Mouse (Mus musculus) kidney, adult 2 months (tissue): ENCODE data around the gene Cachd1.

Experiments
- CTCF ChIP-seq: fragments of 200-500 bp; conservative IDR thresholded peaks from 2 replicates; pipeline ENCODE4 v1.5.1; 2011; ENCODE audit warnings: low read depth, mild to moderate bottlenecking, control low read depth, low read length, moderate library complexity, mixed read lengths; ENCODE audit not compliant: insufficient read depth, insufficient read length
- POLR2A ChIP-seq: fragments of 200-500 bp; IDR thresholded peaks from one replicate; pipeline ENCODE4 v1.6.1; 2011; ENCODE audit warnings: low read depth, low read length, control low read depth

- TF ChIP-seq CTCF (no peak), POLR2A (no peak)
Observed at GRCm38 (mm10) chr4:100756499-100756898, 20.0 kb upstream of the Cachd1 start.
